Mouse (Mus musculus) kidney, embryonic 16.5 days (tissue): ENCODE measurements around the gene Zfp78. TPM values are rescaled to one million over a fixed set of nuclear protein-coding genes. Genes with fewer than 3 reads are reported as not detected.

Experiments
- ATAC-seq: fragments of 200-750 bp; cut with Nextera tagmentation; 2 replicates; pipeline ENCODE4 v1.8.0; 2017; ENCODE audit warnings: moderate TSS enrichment; ENCODE audit not compliant: low FRiP score, low TSS enrichment
- H3K27ac ChIP-seq: fragments of 300-500 bp; sonication (generic); 2 replicates; pipeline ENCODE4 v1.5.1; 2014; ENCODE audit warnings: low read length
- H3K27me3 ChIP-seq: fragments of 300-500 bp; sonication (generic); 2 replicates; pipeline ENCODE4 v1.6.1; 2014; ENCODE audit warnings: low read length, control low read depth, mixed read lengths; ENCODE audit not compliant: insufficient read depth
- H3K36me3 ChIP-seq: fragments of 300-500 bp; sonication (generic); 2 replicates; pipeline ENCODE4 v1.6.1; 2014; ENCODE audit warnings: low read length, control low read depth, mixed read lengths; ENCODE audit not compliant: insufficient read depth
- H3K4me1 ChIP-seq: fragments of 300-500 bp; sonication (generic); 2 replicates; pipeline ENCODE4 v1.6.1; 2014; ENCODE audit warnings: low read length, control low read depth, mixed read lengths; ENCODE audit not compliant: insufficient read depth
- H3K4me2 ChIP-seq: fragments of 300-500 bp; sonication (generic); replicated peaks from 2 replicates; pipeline ENCODE4 v1.6.1; 2014; ENCODE audit warnings: low read depth, low read length
- H3K4me3 ChIP-seq: fragments of 300-500 bp; sonication (generic); 2 replicates; pipeline ENCODE4 v1.5.1; 2014; ENCODE audit warnings: mild to moderate bottlenecking, low read length
- H3K9ac ChIP-seq: fragments of 300-500 bp; sonication (generic); replicated peaks from 2 replicates; pipeline ENCODE4 v1.6.1; 2014; ENCODE audit warnings: low read length
- H3K9me3 ChIP-seq: fragments of 300-500 bp; sonication (generic); 2 replicates; pipeline ENCODE4 v1.6.1; 2016; ENCODE audit warnings: low read length, control low read depth
- WGBS: fragments of 180-500 bp; shearing (Covaris S2); extraction: QIAGEN DNeasy Blood & Tissue Kit; methylation state at CpG from one replicate; pipeline ENCODE4 v1.1.7; 2014; 5-methylcytosine and 5-hydroxymethylcytosine counted together
- polyA plus RNA-seq: library from polyadenylated mRNA; unstranded; fragments of >200 nt; fragmentation: Nextera tagmentation; extraction: Ambion mirVana; gene quantifications from 2 replicates; pipeline ENCODE4 v1.2.1, GENCODE M21; 2015

Gene Zfp78
- 1.6 and 3.9 TPM in 2 replicates for polyA plus RNA-seq

DNA sequence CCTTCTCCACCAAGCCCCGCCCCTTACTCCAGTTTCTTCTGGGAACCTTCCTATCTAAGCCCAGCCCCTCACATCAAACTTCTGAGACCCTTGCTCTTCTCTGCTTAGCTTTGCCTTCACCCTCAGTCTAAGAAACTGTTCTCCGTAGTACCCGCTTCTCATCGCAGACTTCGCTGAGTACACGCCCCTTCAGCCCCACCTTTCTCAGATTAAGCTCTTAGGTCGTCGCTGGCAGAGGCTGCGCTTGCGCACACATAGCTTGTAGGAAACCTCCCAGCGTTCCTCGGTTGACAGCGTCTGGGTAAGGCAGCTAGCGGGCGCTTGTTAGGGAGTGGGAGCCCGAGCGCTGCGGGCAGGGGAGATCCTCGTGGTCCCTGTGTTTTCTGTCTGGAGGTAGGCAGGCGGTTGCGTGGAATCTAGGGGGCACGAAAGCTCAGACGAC, at the start of gene Zfp78:
Zfp78 (plus strand) TSS at position 234 of the 442 bp plus-strand sequence.
- Histone ChIP-seq H3K9ac (peak within 1 kb of the TSS; percentile 66), H3K9me3 (no peaks in the 10 kb centered on the region), H3K36me3 (no peaks in the 10 kb centered on the region), H3K27me3 (no peaks in the 10 kb centered on the region), H3K4me2 (peak within 1 kb of the TSS; percentile 61), H3K27ac (peak within 1 kb of the TSS; percentile 89), H3K4me1 (peaks cover 10% of the 10 kb centered on the region), H3K4me3 (peak within 1 kb of the TSS; percentile 52)
- peak; percentile 88 for ATAC-seq
- under 1% methylated on average over 23 of the region's 23 CpGs for WGBS

GRCm38 (mm10) chr7:6330458-6331232, 32.4 kb upstream of the Zfp78 start:
- Histone ChIP-seq H3K27me3 (no peaks in the 10 kb centered on the region), H3K9me3 (no peaks in the 10 kb centered on the region), H3K36me3 (peaks cover 6% of the 10 kb centered on the region; the same call in 1 of the 2 replicates), H3K4me1 (peaks cover 3% of the 10 kb centered on the region), H3K4me2 (peak overlapping the region; percentile 76), H3K9ac (peak overlapping the region; percentile 90), H3K27ac (peak overlapping the region; percentile 88), H3K4me3 (peak overlapping the region; percentile 69)
- ATAC-seq = peak; percentile 86
- WGBS = 14% methylated on average over 23 of the region's 23 CpGs

DNA sequence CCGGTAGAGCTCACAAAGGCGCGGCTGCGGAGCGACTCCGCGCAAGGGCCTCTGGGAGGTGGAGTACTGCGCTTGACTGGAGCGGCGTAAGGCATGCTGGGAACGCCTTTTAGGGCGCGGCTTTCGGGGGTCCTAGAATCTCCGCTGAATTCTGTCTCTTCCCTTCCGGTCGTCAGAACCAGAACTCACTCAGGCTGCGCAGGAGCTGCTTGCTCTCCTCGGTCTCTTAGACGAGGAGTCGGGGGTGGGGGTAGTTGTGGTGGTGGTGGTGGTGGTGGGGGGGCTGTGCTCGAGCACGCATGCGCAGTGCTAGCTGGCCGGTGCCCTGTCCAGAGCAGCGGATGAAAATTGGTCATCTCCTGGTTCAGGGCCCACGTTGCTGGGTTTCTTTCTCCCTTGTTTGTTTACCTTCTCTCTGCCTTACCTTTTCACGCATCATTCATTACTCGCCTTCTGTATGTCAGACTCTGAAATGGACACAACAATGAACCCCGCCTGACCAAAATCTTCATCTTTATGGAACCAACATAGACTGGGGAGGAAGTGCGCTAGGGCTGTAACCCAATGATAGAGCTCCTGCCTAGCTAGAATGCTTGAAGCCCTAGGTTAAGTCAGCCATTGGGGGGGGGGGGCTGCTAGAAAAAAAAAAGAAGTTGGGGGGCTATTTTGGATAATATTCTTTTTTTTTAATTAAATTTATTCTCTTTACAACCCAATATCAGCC, 31.7 kb upstream of the Zfp78 start, which contains the start of gene Zfp583:
Zfp583 (minus strand) TSS at position 53 of the 724 bp plus-strand sequence.
- Histone ChIP-seq H3K27me3 (no peaks in the 10 kb centered on the region), H3K4me3 (peak within 1 kb of the TSS; percentile 69), H3K9ac (peak within 1 kb of the TSS; percentile 90), H3K4me1 (peaks cover 3% of the 10 kb centered on the region), H3K4me2 (peak within 1 kb of the TSS; percentile 76), H3K9me3 (no peaks in the 10 kb centered on the region), H3K36me3 (peaks cover 4% of the 10 kb centered on the region; the same call in 1 of the 2 replicates), H3K27ac (peak within 1 kb of the TSS; percentile 88)
- ATAC-seq = peak; percentile 97
- 5% methylated on average over 31 of the region's 31 CpGs for WGBS

GRCm38 (mm10) chr7:6339865-6340264, 23.2 kb upstream of the Zfp78 start:
- no peak overlapping the region for H3K4me3 ChIP-seq
- ATAC-seq = no peak
- no peak overlapping the region for H3K9ac ChIP-seq
- H3K4me1 ChIP-seq = no peaks in the 10 kb centered on the region
- H3K27me3 ChIP-seq = no peaks in the 10 kb centered on the region
- H3K27ac ChIP-seq = no peak overlapping the region
- no peaks in the 10 kb centered on the region for H3K36me3 ChIP-seq
- H3K4me2 ChIP-seq = no peak overlapping the region
- 86% methylated on average over 5 of the region's 5 CpGs for WGBS
- H3K9me3 ChIP-seq = no peaks in the 10 kb centered on the region

DNA sequence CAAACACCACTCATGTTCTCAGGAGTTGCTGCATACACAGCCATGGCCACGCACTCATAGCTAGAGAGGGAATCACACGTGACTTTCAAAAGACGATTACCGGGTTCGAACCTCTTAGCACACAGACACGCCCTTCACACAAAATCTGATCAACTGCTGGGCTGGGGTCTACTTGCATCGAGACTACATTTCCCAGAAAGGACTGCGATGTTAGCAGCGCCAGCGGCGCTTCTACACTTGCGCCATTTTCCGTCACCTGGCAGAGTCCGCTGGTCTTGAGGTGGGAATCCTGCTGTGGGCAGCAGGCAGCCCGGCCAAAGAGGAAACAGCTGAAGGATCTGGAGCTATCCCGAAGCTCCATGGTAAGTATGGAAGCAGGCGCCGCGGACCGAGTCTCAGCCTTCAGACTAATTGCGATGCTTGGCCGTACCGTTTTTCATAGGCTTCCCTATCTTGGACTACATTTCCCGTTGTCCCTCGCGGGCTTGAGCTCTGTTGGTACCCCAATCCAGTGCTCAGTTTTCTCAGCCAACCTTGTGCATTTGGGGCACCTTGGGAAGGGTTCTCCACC, 19.5 kb upstream of the Zfp78 start, which contains the start of gene Gm3854:
Gm3854 (plus strand) TSS at position 259 of the 571 bp plus-strand sequence.
- WGBS = under 1% methylated on average over 26 of the region's 26 CpGs
- Histone ChIP-seq H3K9me3 (no peaks in the 10 kb centered on the region), H3K9ac (peak within 1 kb of the TSS; percentile 74), H3K27ac (no peak within 1 kb of the TSS), H3K4me2 (peak within 1 kb of the TSS; percentile 54), H3K4me3 (peak within 1 kb of the TSS; percentile 75), H3K27me3 (no peaks in the 10 kb centered on the region), H3K36me3 (no peaks in the 10 kb centered on the region), H3K4me1 (no peaks in the 10 kb centered on the region)
- ATAC-seq = peak; percentile 95

- Histone ChIP-seq H3K27me3 (no peaks in the 10 kb centered on the region), H3K4me3 (peak overlapping the region; percentile 75), H3K4me2 (peak overlapping the region; percentile 54), H3K27ac (no peak overlapping the region), H3K4me1 (no peaks in the 10 kb centered on the region), H3K36me3 (no peaks in the 10 kb centered on the region), H3K9ac (peak overlapping the region; percentile 74), H3K9me3 (no peaks in the 10 kb centered on the region)
- 34% methylated on average over 10 of the region's 10 CpGs for WGBS
- no peak for ATAC-seq
Observed at GRCm38 (mm10) chr7:6344124-6344523, 19.0 kb upstream of the Zfp78 start.

DNA sequence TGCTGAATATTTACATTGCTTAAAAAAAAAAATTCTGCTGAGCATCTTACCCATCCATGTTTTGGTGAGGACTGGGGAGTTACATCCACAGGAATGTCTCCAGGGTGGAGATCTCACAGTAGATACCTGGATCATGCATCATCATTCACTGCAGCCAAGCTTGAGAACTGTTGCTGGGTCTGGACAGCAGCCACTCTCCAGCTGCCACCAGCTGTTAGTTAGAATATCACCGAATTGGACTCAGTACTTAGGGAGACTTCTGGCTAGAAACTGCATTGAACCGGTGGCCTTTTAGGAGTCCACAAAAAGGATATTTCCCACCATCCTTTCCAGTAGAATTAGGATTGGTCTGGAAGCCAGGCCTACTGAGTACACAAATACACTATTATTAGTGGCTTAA, 5.0 kb upstream of the Zfp78 start:
- 59% methylated on average over 2 of the region's 2 CpGs for WGBS
- Histone ChIP-seq H3K4me2 (no peak overlapping the region), H3K27ac (no peak overlapping the region), H3K27me3 (no peaks in the 10 kb centered on the region), H3K9ac (no peak overlapping the region), H3K9me3 (no peaks in the 10 kb centered on the region), H3K36me3 (peaks cover 4% of the 10 kb centered on the region; the same call in 1 of the 2 replicates), H3K4me3 (no peak overlapping the region), H3K4me1 (peaks cover 3% of the 10 kb centered on the region; the same call in 1 of the 2 replicates)
- ATAC-seq = no peak

GRCm38 (mm10) chr7:6358937-6359590, 4.0 kb upstream of the Zfp78 start:
- WGBS = 54% methylated on average over 10 of the region's 10 CpGs
- no peak overlapping the region for H3K9ac ChIP-seq
- no peak overlapping the region for H3K4me3 ChIP-seq

GRCm38 (mm10) chr7:6360477-6361060, 2.5 kb upstream of the Zfp78 start:
- Histone ChIP-seq H3K9ac (no peak overlapping the region), H3K4me3 (no peak overlapping the region), H3K4me1 (peaks cover 10% of the 10 kb centered on the region), H3K9me3 (no peaks in the 10 kb centered on the region), H3K27ac (no peak overlapping the region), H3K27me3 (no peaks in the 10 kb centered on the region), H3K36me3 (no peaks in the 10 kb centered on the region), H3K4me2 (no peak overlapping the region)
- 9% methylated on average over 9 of the region's 9 CpGs for WGBS
- no peak for ATAC-seq

More at GRCm38 (mm10) chr7:6358937-6359590, 4.0 kb upstream of the Zfp78 start:
- Histone ChIP-seq H3K36me3 (no peaks in the 10 kb centered on the region), H3K27me3 (no peaks in the 10 kb centered on the region), H3K4me2 (no peak overlapping the region), H3K9me3 (no peaks in the 10 kb centered on the region), H3K27ac (no peak overlapping the region), H3K4me1 (peaks cover 8% of the 10 kb centered on the region)
- ATAC-seq = no peak
